Mouse (Mus musculus) liver, embryonic 13.5 days (tissue): ENCODE data around the gene Exoc6b. TPM values are rescaled to one million over a fixed set of nuclear protein-coding genes. Genes with fewer than 3 reads are reported as not detected.

Experiments used
- ATAC-seq: fragments of 200-750 bp; cut with Nextera tagmentation; 2 replicates; pipeline ENCODE4 v1.8.0; 2017; ENCODE audit warnings: low read depth, mild to moderate bottlenecking, moderate number of reproducible peaks, moderate library complexity
- DNase-seq: peaks from one replicate; pipeline ENCODE4 v3.0.0; 2022
- H3K27ac ChIP-seq: fragments of 300-500 bp; sonication (generic); 2 replicates; pipeline ENCODE4 v1.5.1; 2015; ENCODE audit warnings: moderate library complexity, mild to moderate bottlenecking, inconsistent platforms
- H3K27me3 ChIP-seq: fragments of 300-500 bp; sonication (generic); 2 replicates; pipeline ENCODE4 v1.6.1; 2015; ENCODE audit warnings: mild to moderate bottlenecking, inconsistent platforms
- H3K36me3 ChIP-seq: fragments of 300-500 bp; sonication (generic); 2 replicates; pipeline ENCODE4 v1.6.1; 2015; ENCODE audit warnings: mild to moderate bottlenecking, inconsistent platforms
- H3K4me1 ChIP-seq: fragments of 300-500 bp; sonication (generic); replicated peaks from 2 replicates; pipeline ENCODE4 v1.6.1; 2015; ENCODE audit warnings: inconsistent platforms
- H3K4me2 ChIP-seq: fragments of 300-500 bp; sonication (generic); 2 replicates; pipeline ENCODE4 v1.6.1; 2015; ENCODE audit warnings: inconsistent platforms, mild to moderate bottlenecking, moderate library complexity
- H3K4me3 ChIP-seq: fragments of 300-500 bp; sonication (generic); replicated peaks from 2 replicates; pipeline ENCODE4 v1.5.1; 2015; ENCODE audit warnings: mild to moderate bottlenecking, inconsistent platforms
- H3K9ac ChIP-seq: fragments of 300-500 bp; sonication (generic); 2 replicates; pipeline ENCODE4 v1.6.1; 2015; ENCODE audit warnings: mild to moderate bottlenecking, inconsistent platforms
- H3K9me3 ChIP-seq: fragments of 300-500 bp; sonication (generic); replicated peaks from 2 replicates; pipeline ENCODE4 v1.6.1; 2016; ENCODE audit warnings: inconsistent platforms
- WGBS: fragments of 180-500 bp; shearing (Covaris S2); methylation state at CpG from one replicate; pipeline ENCODE4 v1.1.7; 2015; ENCODE audit not compliant: insufficient replicate concordance; 5-methylcytosine and 5-hydroxymethylcytosine counted together
- polyA plus RNA-seq: library from polyadenylated mRNA; unstranded; fragments of >200 nt; fragmentation: Nextera tagmentation; extraction: Ambion mirVana; gene quantifications from 2 replicates; pipeline ENCODE4 v1.2.1, GENCODE M21; 2015

Exoc6b gene
- polyA plus RNA-seq, 1 experiment from 2014 or later: 3.0 TPM

GRCm38 (mm10) chr6:85057641-85058040 is 11.7 kb downstream of the Exoc6b start:
- no peak overlapping the region for H3K4me3 ChIP-seq
- no peaks in the 10 kb centered on the region for H3K27me3 ChIP-seq
- H3K4me2 ChIP-seq: no peak overlapping the region
- DNase-seq: no peak
- no peak for ATAC-seq
- no peak overlapping the region for H3K9ac ChIP-seq
- WGBS: 59% methylated on average over 1 of the region's 1 CpGs
- H3K36me3 ChIP-seq: no peaks in the 10 kb centered on the region
- no peaks in the 10 kb centered on the region for H3K4me1 ChIP-seq
- no peak overlapping the region for H3K27ac ChIP-seq
- H3K9me3 ChIP-seq: no peaks in the 10 kb centered on the region

GRCm38 (mm10) chr6:85051109-85051508 is 18.2 kb downstream of the Exoc6b start:
- H3K27ac ChIP-seq: no peak overlapping the region
- H3K36me3 ChIP-seq: no peaks in the 10 kb centered on the region
- no peak overlapping the region for H3K9ac ChIP-seq
- DNase-seq (no peak), ATAC-seq (no peak)
- 21% methylated on average over 4 of the region's 4 CpGs for WGBS
- H3K9me3 ChIP-seq: no peaks in the 10 kb centered on the region
- no peak overlapping the region for H3K4me3 ChIP-seq
- no peaks in the 10 kb centered on the region for H3K27me3 ChIP-seq
- no peak overlapping the region for H3K4me2 ChIP-seq
- H3K4me1 ChIP-seq: no peaks in the 10 kb centered on the region

- 62% methylated on average over 3 of the region's 3 CpGs for WGBS
- no peak overlapping the region for H3K4me2 ChIP-seq
- no peak for DNase-seq
- no peak overlapping the region for H3K4me3 ChIP-seq
- no peaks in the 10 kb centered on the region for H3K9me3 ChIP-seq
- no peaks in the 10 kb centered on the region for H3K27me3 ChIP-seq
- no peaks in the 10 kb centered on the region for H3K36me3 ChIP-seq
- no peak for ATAC-seq
- H3K9ac ChIP-seq: no peak overlapping the region
- no peak overlapping the region for H3K27ac ChIP-seq
- no peaks in the 10 kb centered on the region for H3K4me1 ChIP-seq
Observed at GRCm38 (mm10) chr6:85046531-85046930, 22.8 kb downstream of the Exoc6b start.

- DNase-seq (no peak), ATAC-seq (no peak)
- Histone ChIP-seq H3K4me3 (no peak overlapping the region), H3K9me3 (no peaks in the 10 kb centered on the region), H3K36me3 (no peaks in the 10 kb centered on the region), H3K9ac (no peak overlapping the region), H3K4me1 (no peaks in the 10 kb centered on the region), H3K4me2 (no peak overlapping the region), H3K27ac (no peak overlapping the region), H3K27me3 (no peaks in the 10 kb centered on the region)
- 60% methylated on average over 4 of the region's 4 CpGs for WGBS
Observed at GRCm38 (mm10) chr6:85044621-85045152, 24.6 kb downstream of the Exoc6b start.

DNA sequence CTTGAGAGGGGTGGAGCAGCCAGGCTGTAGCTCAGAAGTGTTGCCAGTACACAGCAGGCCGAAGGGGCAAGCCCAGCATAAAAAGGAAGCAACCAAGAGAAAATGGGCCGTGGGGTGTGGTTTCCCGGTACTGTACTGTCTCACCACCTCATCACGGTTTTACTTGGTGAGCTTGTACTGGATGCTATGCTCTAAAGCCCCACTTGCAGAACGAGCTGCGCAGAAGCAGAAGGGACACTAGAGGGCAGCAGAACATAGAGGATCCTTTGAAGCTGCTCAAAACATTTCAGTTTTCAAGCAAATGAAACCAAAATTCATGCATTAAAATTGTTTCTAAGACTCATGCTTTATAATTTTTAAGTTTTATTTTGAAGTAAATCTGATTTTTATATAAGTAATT is 31.6 kb downstream of the Exoc6b start:
- no peak overlapping the region for H3K4me3 ChIP-seq

DNA sequence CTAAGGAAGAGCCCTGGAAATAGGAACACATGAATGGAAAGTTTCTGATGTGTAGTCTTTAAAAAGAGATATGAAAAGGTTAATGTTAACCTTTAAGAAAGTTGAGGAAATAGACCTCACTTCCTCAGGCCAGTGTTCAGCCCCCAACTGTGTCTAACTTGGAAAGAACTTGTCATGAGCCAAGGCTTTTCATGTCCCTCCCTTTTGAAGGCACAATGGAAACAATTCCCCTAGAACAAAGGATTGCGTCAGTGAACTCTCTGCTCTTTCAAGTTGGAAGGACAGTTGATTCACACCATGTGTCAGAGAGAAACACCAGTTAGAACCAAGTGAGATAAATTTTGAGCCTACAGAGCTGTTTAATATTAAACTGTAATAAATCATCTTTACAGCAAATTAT is 39.6 kb downstream of the Exoc6b start:
- Histone ChIP-seq H3K36me3 (no peaks in the 10 kb centered on the region), H3K27ac (no peak overlapping the region), H3K4me1 (no peaks in the 10 kb centered on the region), H3K4me3 (no peak overlapping the region), H3K9ac (no peak overlapping the region), H3K9me3 (no peaks in the 10 kb centered on the region), H3K27me3 (no peaks in the 10 kb centered on the region), H3K4me2 (no peak overlapping the region)
- ATAC-seq (no peak), DNase-seq (no peak)
- 61% methylated on average over 1 of the region's 1 CpGs for WGBS

More for the DNA sequence above, 31.6 kb downstream of the Exoc6b start:
- Histone ChIP-seq H3K4me2 (no peak overlapping the region), H3K27me3 (no peaks in the 10 kb centered on the region), H3K9ac (no peak overlapping the region), H3K36me3 (no peaks in the 10 kb centered on the region), H3K27ac (no peak overlapping the region), H3K4me1 (no peaks in the 10 kb centered on the region), H3K9me3 (no peaks in the 10 kb centered on the region)
- DNase-seq (no peak), ATAC-seq (no peak)
- 4% methylated on average over 6 of the region's 6 CpGs for WGBS

- Histone ChIP-seq H3K4me1 (no peaks in the 10 kb centered on the region), H3K4me2 (no peak overlapping the region), H3K36me3 (no peaks in the 10 kb centered on the region), H3K9me3 (no peaks in the 10 kb centered on the region), H3K9ac (no peak overlapping the region), H3K4me3 (no peak overlapping the region), H3K27ac (no peak overlapping the region), H3K27me3 (no peaks in the 10 kb centered on the region)
- DNase-seq (no peak), ATAC-seq (no peak)
Observed at GRCm38 (mm10) chr6:85024403-85024802, 44.9 kb downstream of the Exoc6b start.

GRCm38 (mm10) chr6:85017011-85017410 is 52.3 kb downstream of the Exoc6b start:
- Histone ChIP-seq H3K36me3 (no peaks in the 10 kb centered on the region), H3K4me3 (no peak overlapping the region), H3K4me1 (no peaks in the 10 kb centered on the region), H3K9me3 (no peaks in the 10 kb centered on the region), H3K4me2 (no peak overlapping the region), H3K9ac (no peak overlapping the region), H3K27ac (no peak overlapping the region), H3K27me3 (no peaks in the 10 kb centered on the region)
- WGBS: 22% methylated on average over 2 of the region's 2 CpGs
- DNase-seq: no peak
- ATAC-seq: no peak

DNA sequence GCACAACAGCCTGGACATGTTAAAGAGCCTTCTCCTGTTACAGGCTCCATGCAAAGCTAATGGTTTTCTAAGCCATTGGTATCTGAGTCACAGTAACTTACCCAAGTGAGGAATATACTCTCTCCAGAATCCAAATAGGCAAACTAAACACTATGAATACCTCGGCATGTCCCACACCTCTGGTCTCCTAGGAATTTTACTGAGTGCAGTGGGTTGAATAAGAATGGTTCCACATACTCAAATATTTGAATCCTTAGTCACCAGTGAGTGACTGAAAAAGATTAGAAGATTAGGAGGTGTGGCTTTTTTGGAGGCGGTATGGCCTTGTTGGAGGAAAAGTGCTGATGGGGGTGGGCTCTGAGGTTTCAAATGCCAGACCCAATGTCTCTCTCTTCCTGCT is 55.4 kb downstream of the Exoc6b start:
- H3K4me1 ChIP-seq: no peaks in the 10 kb centered on the region
- WGBS: 64% methylated on average over 2 of the region's 2 CpGs
- no peak overlapping the region for H3K4me2 ChIP-seq
- no peak overlapping the region for H3K27ac ChIP-seq
- no peaks in the 10 kb centered on the region for H3K36me3 ChIP-seq
- no peaks in the 10 kb centered on the region for H3K27me3 ChIP-seq
- no peak overlapping the region for H3K9ac ChIP-seq
- ATAC-seq (no peak), DNase-seq (no peak)
- H3K4me3 ChIP-seq: no peak overlapping the region
- H3K9me3 ChIP-seq: no peaks in the 10 kb centered on the region

- Histone ChIP-seq H3K27ac (no peak overlapping the region), H3K4me3 (no peak overlapping the region), H3K4me1 (no peaks in the 10 kb centered on the region), H3K9ac (no peak overlapping the region), H3K9me3 (no peaks in the 10 kb centered on the region), H3K4me2 (no peak overlapping the region), H3K36me3 (no peaks in the 10 kb centered on the region), H3K27me3 (no peaks in the 10 kb centered on the region)
- WGBS: 70% methylated on average over 2 of the region's 2 CpGs
- ATAC-seq (no peak), DNase-seq (no peak)
Observed at GRCm38 (mm10) chr6:85010397-85010796, 58.9 kb downstream of the Exoc6b start.

GRCm38 (mm10) chr6:84995418-84995817 is 73.9 kb downstream of the Exoc6b start:
- Histone ChIP-seq H3K36me3 (no peaks in the 10 kb centered on the region), H3K4me3 (no peak overlapping the region), H3K27me3 (no peaks in the 10 kb centered on the region), H3K4me2 (no peak overlapping the region), H3K4me1 (no peaks in the 10 kb centered on the region), H3K27ac (no peak overlapping the region), H3K9ac (no peak overlapping the region), H3K9me3 (no peaks in the 10 kb centered on the region)
- DNase-seq (no peak), ATAC-seq (no peak)

- no peak overlapping the region for H3K4me2 ChIP-seq
- no peaks in the 10 kb centered on the region for H3K27me3 ChIP-seq
- DNase-seq (no peak), ATAC-seq (peak; percentile 36; the same call in 1 of the 2 replicates)
- H3K9ac ChIP-seq: no peak overlapping the region
- no peak overlapping the region for H3K27ac ChIP-seq
- H3K4me1 ChIP-seq: peaks cover 4% of the 10 kb centered on the region; the same call in 1 of the 2 replicates
- no peaks in the 10 kb centered on the region for H3K36me3 ChIP-seq
- WGBS: 48% methylated on average over 3 of the region's 3 CpGs
- no peak overlapping the region for H3K4me3 ChIP-seq
- H3K9me3 ChIP-seq: no peaks in the 10 kb centered on the region
Observed at GRCm38 (mm10) chr6:84976563-84976971, 92.7 kb downstream of the Exoc6b start.
